Mouse (Mus musculus) G1E (cell line): Measurements from ENCODE around the gene Minos1.

Source experiments
- CTCF ChIP-seq: IDR thresholded peaks from 2 replicates; pipeline ENCODE4 v1.5.1; 2012; ENCODE audit warnings: low read depth, low read length, inconsistent platforms, mixed read lengths
- GATA1 ChIP-seq: IDR thresholded peaks from 2 replicates; pipeline ENCODE4 v1.6.1; 2012; ENCODE audit warnings: borderline replicate concordance, low read length, inconsistent platforms, mixed read lengths
- POLR2AphosphoS5 ChIP-seq: IDR thresholded peaks from 2 replicates; pipeline ENCODE4 v1.6.1; 2012; ENCODE audit warnings: low read depth, low read length, inconsistent platforms; ENCODE audit not compliant: insufficient replicate concordance

- TF ChIP-seq CTCF (no peak), GATA1 (no peak), POLR2AphosphoS5 (no peak)
These were observed 77.5 kb downstream of the Minos1 start for GRCm38 (mm10) chr4:139053391-139053790.
